Mouse (Mus musculus) spleen, postnatal 14 days (tissue): Measurements from ENCODE around the gene Mc1r.

ENCODE experiments used
- DNase-seq, 2 experiments: peaks; one replicate each; pipeline ENCODE4 v3.0.0; 2021 to 2022; ENCODE audit warnings: low spot score in 2 of 2

The Mc1r gene

DNA sequence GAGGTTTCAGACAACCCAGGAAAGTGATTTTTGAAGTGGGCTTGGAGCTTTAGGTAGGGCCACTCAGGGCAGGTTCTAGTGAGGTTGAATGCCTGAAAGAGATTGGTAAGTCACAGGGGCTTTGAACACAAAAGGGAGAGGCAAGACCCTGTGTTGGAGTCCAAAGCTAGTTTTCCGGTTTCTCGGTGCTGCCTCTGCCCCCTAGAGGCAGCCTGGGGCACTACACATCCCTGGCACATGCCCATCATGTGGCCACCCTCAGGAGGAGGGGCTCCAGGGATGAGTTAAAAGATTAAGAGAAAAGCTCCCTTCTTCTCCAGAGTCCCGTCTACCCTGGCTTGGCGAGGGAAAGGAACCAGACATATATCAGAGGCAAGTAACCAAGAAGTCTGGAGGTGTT lies at the start of gene Mc1r:
Mc1r (plus strand) TSS at position 322 of the 400 bp plus-strand sequence.
- DNase-seq: peak; percentile 47 to 67

DNA sequence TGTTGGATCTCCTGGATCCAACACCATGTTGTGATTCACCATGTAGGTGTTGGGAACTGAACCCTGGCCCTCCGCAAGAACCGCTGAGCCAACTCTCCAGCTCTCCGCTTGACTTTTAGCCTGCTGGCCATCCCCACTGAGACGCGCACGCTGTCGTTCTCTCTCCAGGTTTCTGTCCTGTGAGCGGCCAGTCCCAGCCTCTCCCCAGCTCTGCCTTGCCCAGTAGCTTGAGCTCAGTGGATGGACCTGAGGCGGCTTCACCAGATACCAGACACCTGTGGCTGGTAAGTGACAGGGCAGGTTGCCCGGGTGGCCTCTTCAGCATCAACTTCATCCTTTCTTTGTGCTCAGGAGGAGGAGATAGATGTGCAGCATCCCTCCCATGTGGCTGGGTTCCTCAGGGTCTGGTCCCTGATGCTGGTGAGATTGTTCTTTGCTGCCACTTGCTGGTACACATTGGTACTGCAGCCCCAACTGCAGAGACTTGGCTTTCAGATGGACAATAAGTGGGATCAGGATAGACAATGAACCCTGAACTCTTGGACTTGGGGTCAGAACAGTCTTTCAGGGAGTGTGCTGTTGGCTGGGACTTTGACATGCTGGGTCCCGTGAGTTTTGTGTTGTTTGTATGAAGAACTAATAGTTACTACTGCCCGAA lies 45.7 kb upstream of the Mc1r start:
- DNase-seq: peak; percentile 46 to 63

DNA sequence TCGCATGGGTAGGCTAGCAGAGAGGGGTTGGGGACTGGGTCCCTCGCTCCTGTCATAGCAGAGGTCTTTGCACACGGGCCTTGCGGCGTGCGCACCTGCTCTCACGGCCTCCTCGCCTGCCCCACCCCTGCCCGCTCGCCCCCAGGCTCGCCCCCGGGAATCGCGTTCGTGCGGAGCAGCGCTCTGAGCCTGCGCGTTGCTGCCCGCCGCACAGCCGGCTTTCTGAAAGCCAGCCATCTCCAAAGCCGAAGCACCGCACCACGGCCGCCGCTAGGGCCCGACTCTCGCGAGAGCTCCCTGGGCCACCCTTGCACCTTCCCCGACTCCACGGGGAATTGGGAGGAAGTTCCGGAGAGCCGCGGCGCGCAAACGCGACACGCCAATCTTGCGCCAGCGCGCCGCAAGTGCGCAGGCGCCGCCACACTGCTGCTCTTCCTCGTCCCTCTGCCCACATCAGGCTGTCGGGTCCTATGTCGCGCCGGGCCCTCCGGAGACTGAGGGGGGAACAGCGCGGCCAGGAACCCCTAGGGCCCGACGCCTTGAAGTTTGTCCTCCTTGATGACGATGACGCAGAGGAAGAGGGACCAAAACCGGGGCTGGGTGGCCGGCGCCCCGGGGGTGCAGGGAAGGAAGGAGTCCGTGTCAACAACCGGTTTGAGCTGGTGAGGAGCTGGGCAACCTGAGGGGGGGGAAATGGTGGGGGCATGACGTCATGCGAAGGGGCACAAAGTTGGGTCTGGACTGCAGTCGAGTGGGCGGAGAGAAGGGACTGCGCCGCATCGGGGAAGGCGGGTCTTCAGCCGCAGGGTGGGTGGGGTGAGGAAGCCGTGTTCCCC lies 33.3 kb upstream of the Mc1r start, which contains the start of gene Tcf25:
Tcf25 (plus strand) TSS at position 351 of the 836 bp plus-strand sequence.
- peak; percentile 84 to 92 for DNase-seq

DNA sequence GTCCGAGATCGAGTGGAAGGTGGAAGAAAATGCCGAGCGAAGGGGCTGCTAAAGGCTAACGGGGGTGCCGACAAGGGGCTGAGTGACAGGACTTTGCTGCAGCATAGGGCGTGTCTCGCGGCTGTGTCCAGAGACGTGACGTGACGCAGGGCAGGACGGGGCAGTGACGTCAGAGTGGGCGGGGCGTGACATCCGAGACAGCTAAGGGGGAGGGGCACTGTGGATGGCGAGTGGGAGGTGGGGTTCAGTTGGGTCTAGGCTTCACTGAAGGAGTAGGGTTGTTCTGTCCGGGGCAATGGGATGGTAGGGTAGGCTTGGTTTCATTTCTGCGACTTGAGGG lies 32.7 kb upstream of the Mc1r start:
- peak; percentile 90 to 96 for DNase-seq

DNA sequence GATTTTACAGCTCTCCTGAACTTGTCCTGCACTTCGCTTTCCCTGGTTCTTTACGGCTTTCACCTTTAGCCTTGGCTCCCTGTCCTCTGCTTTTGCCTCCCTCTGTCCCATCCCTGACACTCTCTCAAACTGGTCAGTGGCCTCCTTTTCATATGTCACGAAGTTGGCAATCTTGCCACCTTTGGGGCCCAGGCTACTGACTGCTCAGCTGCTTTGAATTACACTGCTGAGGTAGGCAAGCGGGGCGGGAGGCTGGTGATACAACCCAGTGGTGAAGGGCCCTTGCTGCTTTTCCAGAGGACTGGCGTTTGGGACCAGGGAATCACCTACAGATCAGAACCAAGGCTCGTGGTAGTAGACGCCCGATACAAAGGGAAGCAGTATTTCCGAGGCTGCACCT lies 31.2 kb upstream of the Mc1r start:
- DNase-seq: no peak

DNA sequence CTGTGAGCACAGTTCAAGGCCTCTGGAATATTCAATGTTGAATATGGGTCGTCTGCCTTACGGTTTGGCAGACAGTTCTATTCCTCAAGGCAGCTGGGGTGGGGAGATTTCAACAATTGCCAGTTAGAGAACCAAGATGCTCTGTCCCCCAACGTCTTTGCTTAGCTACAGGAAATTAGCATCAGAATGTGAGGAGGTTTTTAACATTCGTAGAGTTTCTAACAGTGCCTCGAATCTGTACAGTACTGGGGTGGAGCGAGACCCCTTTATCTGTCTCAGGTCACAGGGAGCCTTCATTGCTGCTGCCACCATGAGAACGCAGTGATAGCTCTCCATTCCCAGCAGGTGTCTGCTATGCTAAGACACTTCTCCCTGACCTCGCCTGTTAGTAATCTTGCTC lies 30.8 kb upstream of the Mc1r start:
- no peak for DNase-seq

DNA sequence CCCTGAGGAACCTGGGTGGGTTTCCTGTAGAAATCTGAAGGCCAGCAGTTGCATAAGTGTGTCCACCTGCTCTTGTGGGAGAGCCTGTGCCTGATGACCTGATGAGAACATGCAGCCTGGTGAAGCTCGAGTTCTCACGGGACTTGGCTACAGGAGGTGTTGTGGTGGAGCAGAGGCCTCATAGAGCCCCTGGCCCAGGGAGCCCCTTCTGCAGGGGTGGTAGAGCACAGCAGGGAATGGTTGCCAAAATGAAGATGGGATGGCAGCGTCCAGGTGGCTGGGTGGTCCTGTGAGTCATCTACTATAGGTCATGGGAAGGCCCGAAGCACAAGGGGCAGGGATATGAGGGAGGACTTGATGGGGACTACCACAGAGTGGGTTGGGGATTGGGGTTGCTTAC lies 25.2 kb upstream of the Mc1r start:
- DNase-seq: no peak

DNA sequence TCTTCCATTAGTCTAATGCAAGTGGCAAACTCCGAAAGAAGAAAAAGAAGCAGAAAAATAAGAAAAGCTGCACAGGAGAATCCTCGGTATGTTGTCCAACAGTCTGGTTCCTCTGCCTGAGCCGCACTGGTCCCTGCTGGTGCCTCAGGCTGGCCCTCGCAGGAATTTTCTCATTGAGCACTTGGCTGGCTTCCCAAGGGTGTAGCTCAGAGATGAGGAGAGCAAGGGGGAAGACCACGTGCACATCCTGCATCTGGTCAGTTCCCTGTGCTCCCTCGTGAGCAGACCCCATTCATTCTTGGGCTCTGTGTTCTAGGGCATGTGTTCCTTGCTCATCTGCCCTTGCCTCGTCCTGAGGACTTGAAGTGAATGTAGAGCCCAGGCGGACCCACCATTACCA lies 24.4 kb upstream of the Mc1r start:
- DNase-seq: no peak

DNA sequence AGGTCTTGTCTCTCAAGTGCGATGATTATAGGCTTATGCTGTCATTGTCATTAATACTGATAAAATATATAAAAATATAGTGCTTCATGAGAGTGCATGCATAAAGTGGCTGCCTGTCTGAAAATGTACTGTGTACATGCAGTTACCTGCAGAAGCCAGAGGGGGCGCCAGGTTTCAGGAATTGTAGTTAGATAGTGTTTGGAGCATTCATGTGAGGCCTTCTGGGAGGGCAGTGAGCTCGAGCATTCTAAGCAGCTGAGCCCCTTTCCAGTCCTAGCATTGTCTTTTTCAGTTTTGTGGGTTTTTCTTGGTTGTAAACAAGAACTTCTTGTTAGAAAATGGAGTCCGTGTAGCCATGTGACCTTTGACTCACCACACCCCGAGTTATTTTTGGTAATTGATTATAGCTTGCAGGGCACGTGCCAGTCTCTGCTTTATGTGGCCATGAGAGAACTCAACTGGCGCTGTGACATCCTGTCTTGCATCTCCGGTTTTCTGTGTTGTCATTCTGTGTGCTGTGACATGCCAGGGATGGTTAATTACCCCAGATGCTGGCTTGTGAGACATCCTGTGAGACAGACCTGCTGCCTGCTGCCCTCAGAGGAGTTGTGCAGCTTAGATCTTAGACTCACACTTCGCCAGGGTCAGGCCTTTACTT lies 21.9 kb upstream of the Mc1r start:
- DNase-seq: peak in 1 of 2 experiments; percentile 19

DNA sequence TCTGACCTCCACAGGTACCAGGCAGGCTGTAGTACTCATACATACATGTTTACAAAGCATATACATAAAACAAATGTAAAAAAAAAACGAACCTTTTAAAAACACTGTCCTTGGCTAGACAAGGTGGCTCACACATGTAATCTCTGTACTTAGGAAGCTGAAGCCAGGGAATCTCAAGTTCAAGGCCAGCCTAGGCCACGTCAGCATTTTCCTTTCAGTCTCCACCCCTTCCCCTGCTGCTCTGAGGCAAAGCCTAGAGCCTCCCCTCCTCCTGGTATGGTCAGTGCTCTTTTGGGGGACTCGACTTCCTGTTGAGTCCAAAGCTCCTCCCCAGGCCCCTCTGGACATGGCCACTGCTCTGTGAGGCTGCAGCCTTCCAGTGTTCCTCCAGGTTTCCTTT lies 19.9 kb upstream of the Mc1r start:
- no peak for DNase-seq

DNA sequence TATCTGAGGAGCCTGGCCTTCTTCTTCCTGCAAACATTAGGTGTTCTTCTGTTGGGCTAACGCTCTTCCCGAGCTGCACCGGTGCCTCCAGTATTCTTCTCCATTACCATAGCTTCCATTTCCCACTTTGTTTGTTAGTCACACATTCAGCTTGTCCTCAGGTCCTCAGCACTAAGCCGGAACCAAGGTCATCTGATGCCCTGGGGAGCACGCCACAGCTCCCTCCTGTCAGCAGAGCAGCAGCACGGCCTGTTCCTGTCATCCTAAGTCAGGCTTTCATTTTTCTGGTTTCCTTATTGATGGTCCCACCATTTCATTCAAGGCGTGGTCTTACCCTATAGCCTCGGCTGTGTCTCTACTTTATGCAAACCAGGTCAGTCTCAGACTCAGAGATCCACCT lies 19.1 kb upstream of the Mc1r start:
- no peak for DNase-seq

DNA sequence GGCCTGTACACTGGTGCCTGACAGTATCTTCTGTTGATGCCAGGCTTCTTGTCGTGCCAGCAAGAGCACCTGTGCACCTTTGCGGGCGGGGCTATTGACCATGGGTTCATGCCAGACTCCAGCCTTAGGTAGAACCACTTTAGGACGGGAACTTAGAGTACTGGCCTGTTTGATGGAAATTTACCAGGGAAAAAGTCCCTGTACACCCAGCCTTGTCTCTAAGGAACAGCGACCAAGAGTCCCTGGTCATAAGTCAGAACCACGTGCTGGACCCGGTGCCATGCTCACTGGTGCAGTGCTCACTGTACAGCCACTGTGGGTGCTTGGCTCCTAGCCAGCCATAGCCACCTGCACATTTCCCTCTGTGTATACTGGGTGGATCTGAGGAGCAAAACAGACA lies 17.9 kb upstream of the Mc1r start:
- DNase-seq: no peak

DNA sequence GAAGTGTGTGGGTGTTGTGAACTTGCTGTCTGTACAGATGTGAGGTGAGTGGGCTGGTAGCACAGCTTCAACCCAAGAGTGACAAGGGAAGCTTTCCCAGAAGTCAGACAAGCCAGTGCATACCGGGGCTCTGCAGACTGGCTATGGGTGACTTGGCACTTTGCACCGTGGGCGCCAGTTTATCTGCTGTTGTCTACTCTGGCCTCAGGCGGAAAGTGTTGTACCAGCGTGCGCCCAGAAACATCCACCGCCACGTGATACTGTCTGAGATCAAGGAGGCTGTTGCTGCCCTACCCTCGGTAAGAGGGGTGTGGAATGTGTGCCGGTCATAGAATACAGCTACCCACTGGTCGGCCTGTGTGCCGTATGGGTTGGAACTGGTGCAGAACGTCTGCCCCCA lies 8.6 kb upstream of the Mc1r start:
- no peak for DNase-seq

DNA sequence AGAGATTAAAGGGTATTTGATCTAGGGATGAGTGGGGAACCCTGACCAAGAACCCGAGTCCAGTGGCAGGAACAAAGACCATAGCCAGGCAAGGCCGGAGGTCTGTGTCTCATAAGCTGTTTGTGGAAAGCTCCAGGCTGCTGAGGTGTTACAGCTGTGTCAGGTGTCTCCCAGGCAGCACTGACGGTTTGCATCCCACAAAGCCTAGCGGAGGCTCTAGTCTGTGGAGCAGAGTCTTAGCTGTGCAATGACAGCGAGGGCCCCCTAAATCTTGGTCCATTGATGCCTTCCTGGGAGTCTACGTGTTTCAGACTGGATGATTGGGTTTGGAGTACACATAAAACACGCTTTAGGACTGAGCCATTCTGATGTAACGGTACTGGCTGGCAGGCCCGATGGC lies 5.0 kb upstream of the Mc1r start:
- no peak for DNase-seq

DNA sequence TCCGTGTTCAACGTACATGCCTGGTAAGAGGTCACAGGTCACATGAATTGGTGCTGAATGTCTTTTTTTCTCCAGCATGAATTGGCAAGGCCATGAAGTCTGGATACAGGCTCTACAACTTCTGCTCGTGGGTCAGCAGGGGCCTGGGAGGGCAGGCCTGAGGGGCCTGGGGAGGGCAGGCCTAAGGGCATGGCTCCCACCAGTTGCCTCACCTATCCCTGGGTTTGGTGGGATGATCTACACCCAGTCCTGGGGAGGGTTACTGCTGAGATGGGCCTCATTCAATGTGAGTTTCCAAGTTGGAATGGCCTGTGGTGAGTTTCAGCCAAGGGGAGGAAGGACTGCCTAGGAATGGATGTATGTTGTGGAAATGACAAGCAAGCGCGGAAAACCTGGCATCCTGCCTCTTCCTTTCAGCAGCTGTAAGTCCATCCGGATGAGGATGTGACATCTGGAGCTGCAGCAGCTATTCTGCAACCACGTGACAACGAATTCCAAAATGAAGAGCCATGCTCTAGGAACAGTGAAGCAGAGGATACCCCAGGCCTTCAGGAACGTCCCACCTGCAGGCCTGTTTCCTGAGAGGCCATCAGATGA lies 4.1 kb upstream of the Mc1r start:
- DNase-seq: no peak

DNA sequence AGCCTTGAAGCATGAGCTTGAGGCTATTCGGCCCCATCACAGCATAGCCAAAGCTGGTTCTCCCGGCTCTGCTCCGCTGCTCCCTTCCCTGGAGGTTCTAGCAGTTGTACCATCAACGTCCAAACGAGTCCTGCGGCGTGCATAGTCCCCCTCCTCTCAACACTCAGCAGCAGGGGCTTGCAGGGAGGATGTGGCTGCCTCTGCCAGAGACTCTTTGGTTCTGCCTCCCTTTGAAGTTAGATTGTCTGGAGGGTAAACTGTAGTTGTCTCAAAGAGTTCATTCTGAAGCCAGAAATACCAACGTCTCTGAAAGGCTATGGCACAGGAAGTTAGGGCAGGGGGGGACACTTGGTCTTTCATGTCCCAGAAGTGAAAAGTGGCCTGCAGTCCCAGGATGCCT lies 2.4 kb upstream of the Mc1r start:
- no peak for DNase-seq

DNA sequence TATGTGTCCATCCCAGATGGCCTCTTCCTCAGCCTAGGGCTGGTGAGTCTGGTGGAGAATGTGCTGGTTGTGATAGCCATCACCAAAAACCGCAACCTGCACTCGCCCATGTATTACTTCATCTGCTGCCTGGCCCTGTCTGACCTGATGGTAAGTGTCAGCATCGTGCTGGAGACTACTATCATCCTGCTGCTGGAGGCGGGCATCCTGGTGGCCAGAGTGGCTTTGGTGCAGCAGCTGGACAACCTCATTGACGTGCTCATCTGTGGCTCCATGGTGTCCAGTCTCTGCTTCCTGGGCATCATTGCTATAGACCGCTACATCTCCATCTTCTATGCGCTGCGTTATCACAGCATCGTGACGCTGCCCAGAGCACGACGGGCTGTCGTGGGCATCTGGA lies 705 bp downstream of the Mc1r start:
- DNase-seq: no peak

DNA sequence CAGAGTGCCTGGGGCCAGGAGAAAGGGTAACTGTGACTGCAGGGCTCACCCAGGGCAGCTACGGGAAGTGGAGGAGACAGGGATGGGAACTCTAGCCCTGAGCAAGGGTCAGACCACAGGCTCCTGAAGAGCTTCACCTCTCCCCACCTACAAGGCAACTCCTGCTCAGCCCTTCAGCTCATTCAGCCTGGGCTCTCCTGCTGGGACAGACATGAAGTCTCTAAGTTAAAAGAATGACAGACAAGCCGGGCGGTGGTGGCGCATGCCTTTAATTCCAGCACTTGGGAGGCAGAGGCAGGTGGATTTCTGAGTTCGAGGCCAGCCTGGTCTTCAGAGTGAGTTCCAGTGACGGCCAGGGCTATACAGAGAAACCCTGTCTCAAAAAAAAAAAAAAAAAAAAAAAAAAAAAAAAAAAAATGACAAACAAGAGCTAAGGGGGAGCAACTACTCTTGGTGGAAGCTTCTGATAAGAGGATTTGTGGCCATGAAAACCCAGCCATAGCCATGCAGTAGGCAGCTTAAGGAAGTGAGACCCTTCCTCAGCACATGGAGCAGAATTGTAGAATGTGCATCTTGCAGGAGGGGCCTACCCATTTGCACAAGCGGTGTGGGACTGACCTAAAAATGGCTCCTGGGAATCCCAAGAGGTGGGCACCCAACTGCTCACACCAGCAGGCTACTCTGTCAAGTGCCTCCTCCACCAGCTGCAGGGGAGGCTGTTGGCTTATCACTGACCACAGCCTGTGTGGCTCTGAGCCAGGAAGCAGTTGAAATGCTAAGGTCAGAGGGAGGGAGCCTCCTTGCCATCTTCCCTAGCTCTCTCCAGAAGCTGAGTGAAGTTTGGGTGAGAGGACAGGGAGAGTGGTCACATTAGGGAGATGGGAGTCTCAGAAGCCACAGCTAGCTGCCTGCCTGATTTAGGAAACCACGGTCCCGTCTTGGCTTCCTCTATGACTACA lies 2.0 kb downstream of the Mc1r start:
- peak in 1 of 2 experiments; percentile 53 for DNase-seq

DNA sequence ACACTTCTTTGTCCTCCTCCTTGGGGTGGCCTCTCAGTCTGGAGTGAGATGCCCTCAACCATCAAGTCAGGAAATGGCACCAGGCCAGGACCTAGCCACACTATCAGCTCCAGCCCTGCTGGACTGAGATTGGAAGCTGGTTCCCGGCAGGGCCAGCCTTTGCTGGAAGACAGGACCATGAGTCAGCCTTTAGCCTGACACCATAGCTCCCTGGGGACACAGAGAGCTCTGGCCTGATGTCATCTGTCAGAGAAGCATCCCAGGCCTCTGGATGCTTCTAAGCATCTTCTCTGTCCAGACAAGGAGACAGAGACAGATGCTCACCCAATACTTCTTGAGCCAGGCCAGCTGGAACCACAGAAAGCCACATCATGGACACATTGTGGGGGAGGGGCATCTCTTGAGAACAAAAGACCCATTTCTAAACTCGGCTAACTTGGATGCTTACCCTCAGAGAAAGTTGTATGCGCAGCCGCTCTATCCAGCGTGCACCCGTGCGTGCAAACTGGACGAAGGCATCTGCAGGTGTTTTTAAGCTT lies 3.2 kb downstream of the Mc1r start:
- DNase-seq: no peak

DNA sequence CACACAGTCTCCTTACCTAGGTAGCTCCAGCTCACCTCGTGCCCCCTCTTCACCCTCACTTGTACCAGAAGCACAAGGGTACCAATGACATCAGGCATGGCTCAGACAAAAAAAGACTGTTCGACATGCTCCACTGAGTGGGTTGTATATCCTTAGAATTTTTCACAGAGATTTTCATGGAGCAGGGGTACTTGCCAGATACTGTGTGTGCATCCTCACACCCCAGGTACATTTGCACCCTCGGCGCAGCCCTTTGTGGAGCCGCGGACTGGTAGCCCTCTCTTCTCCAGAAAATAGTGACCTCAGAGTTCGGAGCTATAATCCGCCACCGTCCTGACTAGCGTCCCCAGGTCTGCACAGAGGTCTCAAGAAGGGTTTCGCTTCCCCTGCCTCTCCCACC lies 3.9 kb downstream of the Mc1r start:
- DNase-seq: no peak

DNA sequence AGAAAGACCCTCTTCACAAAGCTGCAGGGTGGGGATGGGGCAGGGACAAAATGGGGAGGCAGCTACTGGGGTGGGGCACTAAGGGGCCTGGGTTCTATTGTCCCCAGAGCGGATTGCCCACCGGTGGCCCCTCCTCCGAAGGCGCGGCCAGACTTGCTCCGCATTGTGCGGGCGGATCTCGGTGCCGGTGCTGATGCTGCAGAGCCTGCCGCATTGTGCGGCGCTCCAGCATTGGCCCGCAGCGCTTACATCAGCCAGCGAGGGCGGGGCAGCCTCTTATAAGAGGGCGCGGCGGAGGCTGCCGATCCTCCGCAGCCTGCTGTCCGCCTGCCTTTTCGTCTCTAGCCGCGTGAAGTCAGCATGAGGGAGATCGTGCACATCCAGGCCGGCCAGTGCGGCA lies 4.3 kb downstream of the Mc1r start, which contains the start of gene Tubb3:
Tubb3 (plus strand) TSS at position 179 of the 400 bp plus-strand sequence.
- peak in 1 of 2 experiments; percentile 37 for DNase-seq
